Mouse (Mus musculus) kidney, embryonic 16.5 days (tissue): ENCODE measurements at regions not wholly inside any gene's neighbourhood (a gene's known extent, or its start where the extent isn't known, plus 50 kb on each side); places are given as distances from the start of the nearest gene placed in this dataset.

Experiments
- ATAC-seq: fragments of 200-750 bp; cut with Nextera tagmentation; 2 replicates; pipeline ENCODE4 v1.8.0; 2017; ENCODE audit warnings: moderate TSS enrichment; ENCODE audit not compliant: low FRiP score, low TSS enrichment
- H3K27ac ChIP-seq: fragments of 300-500 bp; sonication (generic); 2 replicates; pipeline ENCODE4 v1.5.1; 2014; ENCODE audit warnings: low read length
- H3K27me3 ChIP-seq: fragments of 300-500 bp; sonication (generic); 2 replicates; pipeline ENCODE4 v1.6.1; 2014; ENCODE audit warnings: low read length, control low read depth, mixed read lengths; ENCODE audit not compliant: insufficient read depth
- H3K36me3 ChIP-seq: fragments of 300-500 bp; sonication (generic); 2 replicates; pipeline ENCODE4 v1.6.1; 2014; ENCODE audit warnings: low read length, control low read depth, mixed read lengths; ENCODE audit not compliant: insufficient read depth
- H3K4me1 ChIP-seq: fragments of 300-500 bp; sonication (generic); 2 replicates; pipeline ENCODE4 v1.6.1; 2014; ENCODE audit warnings: low read length, control low read depth, mixed read lengths; ENCODE audit not compliant: insufficient read depth
- H3K4me2 ChIP-seq: fragments of 300-500 bp; sonication (generic); replicated peaks from 2 replicates; pipeline ENCODE4 v1.6.1; 2014; ENCODE audit warnings: low read depth, low read length
- H3K4me3 ChIP-seq: fragments of 300-500 bp; sonication (generic); 2 replicates; pipeline ENCODE4 v1.5.1; 2014; ENCODE audit warnings: mild to moderate bottlenecking, low read length
- H3K9ac ChIP-seq: fragments of 300-500 bp; sonication (generic); replicated peaks from 2 replicates; pipeline ENCODE4 v1.6.1; 2014; ENCODE audit warnings: low read length
- H3K9me3 ChIP-seq: fragments of 300-500 bp; sonication (generic); 2 replicates; pipeline ENCODE4 v1.6.1; 2016; ENCODE audit warnings: low read length, control low read depth
- WGBS: fragments of 180-500 bp; shearing (Covaris S2); extraction: QIAGEN DNeasy Blood & Tissue Kit; methylation state at CpG from one replicate; pipeline ENCODE4 v1.1.7; 2014; 5-methylcytosine and 5-hydroxymethylcytosine counted together

GRCm38 (mm10) chr2:92742671-92743070, 143.2 kb downstream of the Chst1 start:
- H3K4me2 ChIP-seq: peak overlapping the region; percentile 27
- H3K9ac ChIP-seq: peak overlapping the region; percentile 38; the same call in 1 of the 2 replicates
- no peaks in the 10 kb centered on the region for H3K36me3 ChIP-seq
- peak overlapping the region; percentile 85 for H3K27ac ChIP-seq
- no peaks in the 10 kb centered on the region for H3K9me3 ChIP-seq
- no peaks in the 10 kb centered on the region for H3K27me3 ChIP-seq
- peak overlapping the region; percentile 1; the same call in 1 of the 2 replicates for H3K4me3 ChIP-seq
- peaks cover 6% of the 10 kb centered on the region; the same call in 1 of the 2 replicates for H3K4me1 ChIP-seq
- 0 out of 2 replicates have a peak, but pooled peaks have one; percentile 25 for ATAC-seq

GRCm38 (mm10) chr2:92743152-92743551, 143.6 kb downstream of the Chst1 start:
- WGBS: 49% methylated on average over 5 of the region's 5 CpGs
- Histone ChIP-seq H3K36me3 (no peaks in the 10 kb centered on the region), H3K4me2 (peak overlapping the region; percentile 27; the same call in 1 of the 2 replicates), H3K4me1 (peaks cover 6% of the 10 kb centered on the region; the same call in 1 of the 2 replicates), H3K27ac (peak overlapping the region; percentile 85), H3K4me3 (no peak overlapping the region), H3K9me3 (no peaks in the 10 kb centered on the region), H3K27me3 (no peaks in the 10 kb centered on the region), H3K9ac (peak overlapping the region; percentile 38; the same call in 1 of the 2 replicates)
- ATAC-seq: no peak

- Histone ChIP-seq H3K36me3 (no peaks in the 10 kb centered on the region), H3K4me3 (no peak overlapping the region), H3K4me2 (no peak overlapping the region), H3K27me3 (no peaks in the 10 kb centered on the region), H3K9me3 (no peaks in the 10 kb centered on the region), H3K27ac (no peak overlapping the region), H3K4me1 (peaks cover 6% of the 10 kb centered on the region; the same call in 1 of the 2 replicates), H3K9ac (no peak overlapping the region)
- no peak for ATAC-seq
- WGBS: 80% methylated on average over 5 of the region's 5 CpGs
Observed at GRCm38 (mm10) chr2:92743911-92744310, 144.4 kb downstream of the Chst1 start.

GRCm38 (mm10) chr2:92747406-92747805, 147.9 kb downstream of the Chst1 start:
- peak; percentile 28; the same call in 1 of the 2 replicates for ATAC-seq
- H3K9me3 ChIP-seq: no peaks in the 10 kb centered on the region
- 67% methylated on average over 2 of the region's 2 CpGs for WGBS

GRCm38 (mm10) chr2:92750116-92750515, 150.6 kb downstream of the Chst1 start:
- ATAC-seq: no peak
- H3K9ac ChIP-seq: no peak overlapping the region
- 41% methylated on average over 4 of the region's 4 CpGs for WGBS
- H3K4me2 ChIP-seq: no peak overlapping the region
- no peaks in the 10 kb centered on the region for H3K9me3 ChIP-seq
- no peaks in the 10 kb centered on the region for H3K27me3 ChIP-seq
- H3K27ac ChIP-seq: peak overlapping the region; percentile 35
- H3K36me3 ChIP-seq: no peaks in the 10 kb centered on the region
- peaks cover 7% of the 10 kb centered on the region; the same call in 1 of the 2 replicates for H3K4me1 ChIP-seq
- H3K4me3 ChIP-seq: no peak overlapping the region

More at GRCm38 (mm10) chr2:92747406-92747805, 147.9 kb downstream of the Chst1 start:
- Histone ChIP-seq H3K4me2 (no peak overlapping the region), H3K9ac (no peak overlapping the region), H3K27ac (no peak overlapping the region), H3K27me3 (no peaks in the 10 kb centered on the region), H3K4me3 (no peak overlapping the region), H3K4me1 (peaks cover 13% of the 10 kb centered on the region), H3K36me3 (no peaks in the 10 kb centered on the region)

- H3K36me3 ChIP-seq: no peaks in the 10 kb centered on the region
- H3K27me3 ChIP-seq: no peaks in the 10 kb centered on the region
- peaks cover 7% of the 10 kb centered on the region; the same call in 1 of the 2 replicates for H3K4me1 ChIP-seq
- 22% methylated on average over 4 of the region's 4 CpGs for WGBS
- peak overlapping the region; percentile 35 for H3K27ac ChIP-seq
- H3K4me3 ChIP-seq: no peak overlapping the region
- H3K9me3 ChIP-seq: no peaks in the 10 kb centered on the region
- ATAC-seq: peak; percentile 60; the same call in 1 of the 2 replicates
- H3K9ac ChIP-seq: no peak overlapping the region
- no peak overlapping the region for H3K4me2 ChIP-seq
Observed at GRCm38 (mm10) chr2:92750672-92751071, 151.2 kb downstream of the Chst1 start.

- peak; percentile 39; the same call in 1 of the 2 replicates for ATAC-seq
- WGBS: 23% methylated on average over 8 of the region's 8 CpGs
Observed at GRCm38 (mm10) chr2:92751256-92751655, 151.7 kb downstream of the Chst1 start.

GRCm38 (mm10) chr2:92752156-92752555, 152.6 kb downstream of the Chst1 start:
- Histone ChIP-seq H3K36me3 (no peaks in the 10 kb centered on the region), H3K4me1 (peaks cover 7% of the 10 kb centered on the region; the same call in 1 of the 2 replicates), H3K4me2 (no peak overlapping the region), H3K9ac (no peak overlapping the region), H3K9me3 (no peaks in the 10 kb centered on the region), H3K27ac (0 out of 2 replicates have a peak overlapping the region, but pooled peaks have one; percentile 20), H3K4me3 (no peak overlapping the region), H3K27me3 (no peaks in the 10 kb centered on the region)
- 79% methylated on average over 3 of the region's 3 CpGs for WGBS
- ATAC-seq: no peak

More at GRCm38 (mm10) chr2:92751256-92751655, 151.7 kb downstream of the Chst1 start:
- H3K36me3 ChIP-seq: no peaks in the 10 kb centered on the region
- peaks cover 7% of the 10 kb centered on the region; the same call in 1 of the 2 replicates for H3K4me1 ChIP-seq
- H3K4me3 ChIP-seq: no peak overlapping the region
- H3K27me3 ChIP-seq: no peaks in the 10 kb centered on the region
- no peak overlapping the region for H3K9ac ChIP-seq
- H3K4me2 ChIP-seq: no peak overlapping the region
- H3K27ac ChIP-seq: peak overlapping the region; percentile 20; the same call in 1 of the 2 replicates
- H3K9me3 ChIP-seq: no peaks in the 10 kb centered on the region

GRCm38 (mm10) chr2:92752794-92753193, 153.3 kb downstream of the Chst1 start:
- WGBS: 87% methylated on average over 8 of the region's 8 CpGs
- H3K4me3 ChIP-seq: no peak overlapping the region
- H3K36me3 ChIP-seq: no peaks in the 10 kb centered on the region
- no peak overlapping the region for H3K4me2 ChIP-seq
- H3K27me3 ChIP-seq: no peaks in the 10 kb centered on the region
- peaks cover 7% of the 10 kb centered on the region; the same call in 1 of the 2 replicates for H3K4me1 ChIP-seq
- H3K9me3 ChIP-seq: no peaks in the 10 kb centered on the region
- no peak overlapping the region for H3K9ac ChIP-seq
- H3K27ac ChIP-seq: no peak overlapping the region
- no peak for ATAC-seq

GRCm38 (mm10) chr2:92754505-92755280, 155.2 kb downstream of the Chst1 start:
- Histone ChIP-seq H3K9me3 (no peaks in the 10 kb centered on the region), H3K4me3 (no peak overlapping the region), H3K4me2 (no peak overlapping the region), H3K4me1 (peaks cover 7% of the 10 kb centered on the region; the same call in 1 of the 2 replicates), H3K27me3 (no peaks in the 10 kb centered on the region), H3K27ac (no peak overlapping the region), H3K36me3 (no peaks in the 10 kb centered on the region), H3K9ac (no peak overlapping the region)
- no peak for ATAC-seq
- 48% methylated on average over 10 of the region's 10 CpGs for WGBS
